Comparison of ENCODE assay signal across 9 mouse cellular contexts in the genomic region with DNA sequence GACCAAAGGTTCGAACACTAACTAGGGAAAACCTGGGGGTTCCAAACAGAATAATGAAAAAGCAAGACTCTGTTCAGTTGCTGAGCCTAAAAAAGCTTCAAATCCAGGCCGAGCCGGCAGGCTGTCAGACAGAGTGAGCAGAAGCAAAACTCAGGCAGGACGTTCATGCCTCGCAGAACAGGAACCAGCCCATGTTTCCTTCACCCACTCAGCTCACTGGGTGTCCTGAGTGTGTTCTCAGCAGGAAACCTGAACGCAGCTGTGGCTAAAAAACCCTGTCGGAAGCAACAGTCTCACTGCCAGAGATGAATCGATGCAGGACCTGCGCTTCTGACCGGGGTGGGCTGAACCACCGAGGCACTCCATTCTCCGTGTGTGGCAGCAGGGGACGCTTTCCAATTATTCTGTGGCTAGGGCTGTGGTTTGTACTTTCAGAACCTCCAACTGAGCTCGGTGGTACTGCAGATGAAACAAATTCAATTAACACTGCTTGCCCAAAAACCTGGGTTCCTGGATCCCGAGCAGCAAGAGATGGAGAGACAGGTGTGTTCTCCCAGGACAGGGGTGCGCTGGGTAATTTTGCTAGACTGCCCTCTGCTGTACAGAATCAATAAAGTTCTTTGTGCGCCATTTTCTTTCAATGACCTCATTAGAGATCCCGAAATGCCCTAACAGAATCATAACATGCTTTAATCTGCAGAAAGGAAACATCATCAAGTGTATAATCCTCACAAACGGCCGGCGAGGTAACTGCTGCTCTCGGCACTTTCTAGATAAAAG.
DNase-seq lines count a peak whose midpoint lies in the region; ATAC-seq lines count a peak whose summit lies in the region.
"Had no signal": no experiment of that assay in that cellular context is flagged by ENCODE, and none has a peak within 500 bp of the region (broad histone marks: within the 10 kb centered on the region; RNA-seq: fewer than 3 reads in every experiment).

No protein-coding gene starts in this region.

- no peaks in the 10 kb centered on the region for H3K9me3 ChIP-seq in kidney, embryonic 14.5 days (ENCODE audit: control insufficient read depth, low read length)
- H3K9me3 ChIP-seq: lung, embryonic 15.5 days had no signal

- no peak overlapping the region for H3K27ac ChIP-seq in kidney, embryonic 14.5 days (ENCODE audit: low read depth, low read length)
- H3K27ac ChIP-seq: lung, embryonic 15.5 days had no signal

- H3K4me3 ChIP-seq in kidney, embryonic 14.5 days (ENCODE audit: low read length) = no peak overlapping the region
- H3K4me3 ChIP-seq: lung, embryonic 15.5 days had no signal

- no peak for ATAC-seq in kidney, embryonic 14.5 days (ENCODE audit: low FRiP score, low TSS enrichment)

- no peaks in the 10 kb centered on the region for H3K4me1 ChIP-seq in kidney, embryonic 14.5 days (ENCODE audit: control insufficient read depth, insufficient read depth, low read length)
- H3K4me1 ChIP-seq: lung, embryonic 15.5 days had no signal

- DNase-seq in lung, postnatal 10 days = peak; percentile 26
- no peak for DNase-seq in lung, postnatal 14 days
- peak; percentile 8 to 19 for DNase-seq in cerebellum, postnatal 14 days
- peak; percentile 19 to 27 for DNase-seq in left cerebral cortex, adult 9 months (ENCODE audit: low spot score in 2 of 2)
- peak; percentile 8 for DNase-seq in thymus, postnatal 0 days (ENCODE audit: low spot score)
- DNase-seq in gastrocnemius, adult 18-20 months (ENCODE audit: low spot score) = no peak
- no peak for DNase-seq in ovary, postnatal 14 days (ENCODE audit: low spot score)

- no peak overlapping the region for H3K4me2 ChIP-seq in kidney, embryonic 14.5 days (replicated peaks; ENCODE audit: low read depth, low read length)
- H3K4me2 ChIP-seq: lung, embryonic 15.5 days had no signal

- H3K9ac ChIP-seq in kidney, embryonic 14.5 days (ENCODE audit: low read depth, low read length) = no peak overlapping the region
- H3K9ac ChIP-seq: lung, embryonic 15.5 days had no signal

- H3K27me3 ChIP-seq in kidney, embryonic 14.5 days (ENCODE audit: control insufficient read depth, insufficient read depth, low read length) = no peaks in the 10 kb centered on the region
- H3K27me3 ChIP-seq: lung, embryonic 15.5 days had no signal

- WGBS in kidney, embryonic 14.5 days = 82% methylated on average over 22 of the region's 22 CpGs

- no peaks in the 10 kb centered on the region for H3K36me3 ChIP-seq in kidney, embryonic 14.5 days (ENCODE audit: control insufficient read depth, insufficient read depth, low read length)
- H3K36me3 ChIP-seq: lung, embryonic 15.5 days had no signal

Comparison
In these comparisons a context has a peak if more than half of its experiments do, and no peak if none do; other contexts are left out.
1. DNase-seq: peak in lung, postnatal 10 days (single experiment), cerebellum, postnatal 14 days (2 of 2), left cerebral cortex, adult 9 months (2 of 2) and thymus, postnatal 0 days (single experiment); none in lung, postnatal 14 days (single experiment), gastrocnemius, adult 18-20 months (single experiment) and ovary, postnatal 14 days (single experiment).